Mouse (Mus musculus) layer of hippocampus, postnatal 36 days (tissue): ENCODE data around the gene Bco1. TPM values are rescaled to one million over a fixed set of nuclear protein-coding genes. Genes with fewer than 3 reads are reported as not detected.

Experiments
- total RNA-seq, 2 experiments: library from RNA; stranded (reverse); gene quantifications; 2 replicates each; pipeline ENCODE4 v1.2.3; 2021

The Bco1 gene
- total RNA-seq, 2 experiments from 2014 or later: 0.20 TPM; not detected in 1

Other genes with a start within 250 kb of the Bco1 start
- 10 to 100 TPM; 13.2 to 16.0 TPM for gene Cmc2, start 174.4 kb upstream of the Bco1 start, total RNA-seq
- gene Cenpn, start 174.1 kb upstream of the Bco1 start, total RNA-seq: 1 to 10 TPM; 1.0 to 1.4 TPM
- gene Atmin, start 152.5 kb upstream of the Bco1 start, total RNA-seq: 10 to 100 TPM; 37.7 to 39.9 TPM
- 1 to 10 TPM; 8.0 TPM for gene 1700030J22Rik, start 116.9 kb upstream of the Bco1 start, total RNA-seq
- 10 to 100 TPM; 40.3 to 46.2 TPM for gene Gcsh, start 102.3 kb upstream of the Bco1 start, total RNA-seq
- under 1 TPM in 1 of 2 experiments, not detected in 1; 0.05 TPM for gene Pkd1l2, start 13.4 kb upstream of the Bco1 start, total RNA-seq
- gene Gan, start 62.3 kb downstream of the Bco1 start, total RNA-seq: 10 to 100 TPM; 18.2 to 18.7 TPM
- 100 to 1,000 TPM; 278 to 289 TPM for gene Cmip, start 161.2 kb downstream of the Bco1 start, total RNA-seq